Mouse (Mus musculus) lung, postnatal 4 days (tissue): ENCODE measurements around the gene Mptx2.
"Not testable (repeated sequence)": the region's sequence is repeated elsewhere in the genome, so short reads cannot be mapped to it uniquely, and the experiment has no call there.

Experiments used
- DNase-seq, 2 experiments: peaks; one replicate each; pipeline ENCODE4 v3.0.0; 2021

Gene Mptx2

GRCm38 (mm10) chr1:173277677-173278076 lies at the start of gene Mptx2:
TSS of gene Mptx2 (minus strand) at chr1:173277777.
- no peak for DNase-seq

- no peak for DNase-seq
Observed at GRCm38 (mm10) chr1:173326552-173326951, 49.0 kb upstream of the Mptx2 start.

GRCm38 (mm10) chr1:173325395-173325794 lies 47.8 kb upstream of the Mptx2 start:
- no peak for DNase-seq

GRCm38 (mm10) chr1:173324961-173325360 lies 47.4 kb upstream of the Mptx2 start:
- DNase-seq: no peak

DNA sequence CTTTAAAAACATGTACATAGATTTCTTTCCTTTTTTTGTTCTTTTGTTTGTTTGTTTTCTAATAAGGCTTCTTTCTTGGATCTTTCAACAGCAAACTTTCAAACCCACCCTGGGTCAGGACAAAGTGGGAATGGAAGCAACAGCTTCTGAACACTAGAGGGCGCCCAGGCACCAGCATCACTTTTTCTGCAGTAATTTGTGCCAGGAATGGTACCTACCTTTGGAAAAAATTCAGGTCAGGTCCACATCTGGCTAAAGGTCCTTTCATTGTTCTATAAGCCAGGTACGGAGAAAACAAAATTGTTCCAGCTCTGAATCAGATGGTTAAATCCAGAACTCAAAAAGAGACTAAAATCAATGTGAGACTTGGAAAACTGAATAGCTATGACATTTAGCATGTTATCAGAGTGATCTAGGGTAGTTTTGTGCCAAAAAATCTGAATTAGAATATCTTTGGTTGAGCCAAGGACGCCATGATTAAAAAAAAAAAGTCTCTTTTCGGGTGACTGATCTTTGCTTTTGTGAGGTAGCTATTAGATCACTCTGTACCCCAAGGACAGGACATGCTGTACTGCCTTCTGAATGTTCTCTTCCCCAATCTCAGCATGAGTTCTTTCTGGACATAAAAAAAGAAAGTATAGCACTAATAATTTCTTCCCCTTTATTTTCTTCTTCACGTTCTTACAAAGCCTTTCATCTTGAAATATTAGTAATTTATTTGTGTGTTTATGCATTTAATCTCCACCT lies 46.4 kb upstream of the Mptx2 start:
- peak in 1 of 2 experiments; percentile 12 for DNase-seq

GRCm38 (mm10) chr1:173322249-173322627 lies 44.7 kb upstream of the Mptx2 start:
- no peak for DNase-seq

GRCm38 (mm10) chr1:173321593-173322248 lies 44.1 kb upstream of the Mptx2 start:
- no peak for DNase-seq

- DNase-seq: no peak
Observed at GRCm38 (mm10) chr1:173317925-173318477, 40.4 kb upstream of the Mptx2 start.

DNA sequence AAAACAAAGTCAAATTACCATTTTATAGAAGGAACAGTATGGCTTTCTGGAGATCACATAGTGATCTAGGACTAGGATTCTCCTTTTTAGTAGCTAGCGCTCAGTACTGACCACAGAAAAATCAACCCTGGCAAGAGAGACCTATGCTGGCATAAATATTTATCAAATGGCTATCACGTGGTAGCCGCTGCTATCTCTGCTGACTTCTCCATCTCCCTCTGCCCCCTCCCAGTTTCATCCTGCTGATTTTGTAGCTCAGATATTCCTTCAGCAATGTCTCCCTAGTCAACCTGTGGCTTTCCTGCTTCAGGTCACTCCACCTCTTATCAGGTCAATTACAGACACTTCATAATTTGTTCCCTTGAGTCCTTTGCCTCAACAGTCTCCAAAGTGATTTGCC lies 38.1 kb upstream of the Mptx2 start:
- no peak for DNase-seq

GRCm38 (mm10) chr1:173313535-173314050 lies 36.0 kb upstream of the Mptx2 start:
- not testable (repeated sequence) for DNase-seq

DNA sequence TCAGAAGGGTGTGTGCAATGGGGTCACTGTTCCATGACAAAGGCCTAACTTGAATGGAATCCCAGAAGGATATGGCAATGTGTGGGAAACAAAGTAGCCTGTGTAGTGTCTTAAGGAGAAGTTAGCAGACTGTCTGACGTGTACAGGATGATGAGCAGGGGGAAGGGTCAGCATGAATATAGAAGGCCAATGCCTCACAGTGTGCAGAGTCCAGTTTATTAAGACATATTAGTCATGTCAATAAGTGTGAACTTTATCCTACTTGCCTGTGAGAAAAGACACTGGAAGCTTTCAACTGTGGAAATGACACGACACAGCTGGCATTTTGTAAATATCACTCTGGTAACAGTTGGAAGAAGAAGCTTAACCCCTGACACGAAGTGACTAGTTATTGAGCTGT lies 25.2 kb upstream of the Mptx2 start:
- not testable (repeated sequence) for DNase-seq

DNA sequence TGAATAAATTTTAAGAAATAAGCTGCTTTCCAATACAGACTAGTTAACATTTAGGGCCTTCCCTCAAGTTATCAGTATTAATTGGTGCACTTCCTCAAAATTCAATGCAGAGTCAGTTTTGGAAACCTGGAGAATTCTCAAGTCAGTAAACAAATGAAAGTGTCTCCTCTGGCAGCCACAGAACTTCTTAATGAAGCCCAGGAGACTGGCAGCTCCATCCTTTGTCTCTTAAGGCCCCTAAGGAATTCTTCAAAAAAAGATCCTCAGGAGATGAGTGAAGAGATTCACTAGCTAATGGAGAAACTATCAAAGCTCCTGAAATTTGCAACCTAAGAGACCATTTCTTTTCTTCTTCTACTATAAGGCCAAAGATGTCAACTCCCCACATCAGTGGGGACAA lies 11.9 kb downstream of the Mptx2 start, which contains the start of gene Olfr418:
Gene Olfr418, plus strand, starts transcription at position 301 of the 400 bp plus-strand sequence.
- no peak for DNase-seq

- no peak for DNase-seq
Observed at GRCm38 (mm10) chr1:173249888-173250287, 27.7 kb downstream of the Mptx2 start.

DNA sequence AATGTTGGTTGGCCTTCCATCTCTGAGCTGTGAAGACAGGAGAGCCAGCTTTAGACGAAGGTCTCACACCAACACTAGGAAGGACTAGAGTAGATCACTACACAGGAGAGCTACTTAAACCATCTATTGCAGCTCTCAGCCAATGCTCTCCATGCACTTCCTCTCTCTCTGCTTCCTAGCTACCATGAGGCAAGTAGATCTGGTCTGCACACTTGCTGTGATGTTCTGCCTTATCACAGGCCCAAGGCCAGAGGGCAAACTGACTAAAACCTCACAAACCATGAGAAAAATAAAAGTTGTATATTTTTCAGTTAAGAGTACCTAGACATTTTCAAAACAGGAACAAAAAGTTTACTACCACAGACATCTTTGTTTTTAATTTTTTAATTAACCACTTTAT lies 40.6 kb downstream of the Mptx2 start:
- DNase-seq: not testable (repeated sequence)

DNA sequence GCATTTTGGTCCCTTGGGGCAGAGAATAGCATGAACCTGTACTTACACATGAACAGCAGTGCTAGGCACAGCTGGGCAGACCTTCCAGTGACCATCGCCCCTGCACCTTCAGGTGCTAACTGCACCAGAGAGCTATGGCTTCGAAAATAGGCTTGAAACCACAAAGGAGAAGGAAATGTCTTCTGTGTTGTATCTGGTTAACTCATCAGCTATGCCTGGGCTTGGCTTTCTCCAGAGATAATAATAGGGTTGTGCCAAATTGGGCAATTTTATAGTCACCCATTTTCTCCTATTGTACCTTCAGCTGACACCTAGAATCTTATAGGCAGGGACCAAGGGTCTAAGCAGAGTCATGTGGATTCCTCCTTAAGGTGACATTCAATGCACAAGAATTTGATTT lies 50.5 kb downstream of the Mptx2 start, which contains the start of gene Fcer1a:
Gene Fcer1a, minus strand, starts transcription at position 134 of the 400 bp plus-strand sequence.
- DNase-seq: no peak
